Mouse (Mus musculus) neutrophil, adult 59 days (primary cell): Measurements from ENCODE around the gene Siglecf. TPM values are rescaled to one million over a fixed set of nuclear protein-coding genes. Genes with fewer than 3 reads are reported as not detected.

Experiments used
- total RNA-seq, 2 experiments: library from RNA; stranded (reverse); gene quantifications; 1 replicate in 1 of 2; 2 replicates in 1 of 2; pipeline ENCODE4 v1.2.4; 2023

Siglecf gene
- 10 to 100 TPM; 10.6 to 12.0 TPM for total RNA-seq

DNA sequence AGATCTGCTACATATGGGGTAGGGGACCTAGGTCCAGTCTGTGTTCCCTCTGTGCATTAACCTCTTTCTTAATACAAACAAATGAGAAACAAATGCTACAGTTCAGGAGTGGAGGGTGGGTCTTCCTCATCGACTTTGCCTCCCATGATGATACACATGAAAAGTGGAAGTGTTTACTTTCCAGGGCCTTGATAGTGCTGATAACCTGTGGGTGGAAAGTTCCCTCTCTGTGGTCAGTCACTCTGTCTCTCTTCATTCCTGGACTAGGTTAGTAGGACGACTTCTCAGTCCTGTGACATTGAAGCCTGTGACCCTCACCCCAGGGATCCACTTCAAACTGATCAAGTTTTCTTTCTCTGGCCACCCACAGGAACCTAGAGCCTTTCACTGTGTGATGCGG lies at the start of gene Siglecf:
Gene Siglecf (plus strand): TSS at position 188 of the 400 bp plus-strand sequence.

DNA sequence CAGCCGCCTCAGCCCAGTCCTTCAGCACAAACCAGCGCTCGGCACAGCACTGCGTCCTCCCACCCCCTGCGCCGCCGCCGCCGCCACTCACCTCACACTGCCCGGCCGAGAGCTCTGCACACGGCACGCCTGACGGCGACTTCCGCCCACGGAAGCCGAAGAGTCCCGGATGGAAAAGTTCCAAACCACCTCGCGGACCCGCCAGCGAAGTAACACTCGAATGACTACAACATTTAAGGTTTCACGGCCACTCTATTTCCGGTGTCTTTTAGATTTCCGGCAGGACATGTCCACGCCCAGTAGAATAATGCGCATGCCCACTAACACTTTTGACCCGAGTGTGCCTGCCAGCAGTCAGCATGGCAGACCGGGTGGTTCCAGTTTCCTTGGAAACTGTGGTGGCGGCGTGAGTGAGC lies 38.1 kb upstream of the Siglecf start, which contains the start of gene Zfp715:
Gene Zfp715 (minus strand): TSS at position 282 of the 416 bp plus-strand sequence.

DNA sequence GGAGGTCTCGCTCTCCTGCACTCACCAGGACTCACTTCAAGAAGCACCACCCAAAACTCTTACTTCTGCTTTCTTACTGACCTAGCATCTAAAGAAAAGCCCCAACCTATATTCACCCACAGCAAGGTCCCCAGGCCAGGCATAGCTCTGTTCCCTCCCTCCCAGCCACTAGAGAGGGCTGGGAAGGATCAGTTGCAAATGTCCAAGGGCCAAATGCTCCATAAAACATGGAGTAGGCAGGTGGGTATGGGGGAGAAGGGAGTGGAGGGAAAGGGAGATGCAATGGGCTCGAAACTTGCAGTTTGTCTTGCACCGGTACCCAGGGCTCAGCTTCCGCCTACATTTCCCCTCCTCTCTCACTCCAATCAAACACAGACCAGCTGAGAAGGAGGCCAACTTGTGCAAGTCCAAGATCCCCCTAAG lies 57.0 kb downstream of the Siglecf start, which contains the start of gene Siglecg:
Gene Siglecg (plus strand): TSS at position 74 of the 423 bp plus-strand sequence.

Other genes with a start within 250 kb of the Siglecf start
- not detected for gene Zfp936, start 237.1 kb upstream of the Siglecf start, total RNA-seq
- 10 to 100 TPM; 19.2 to 19.8 TPM for gene Zfp715, start 38.0 kb upstream of the Siglecf start, total RNA-seq
- gene Siglecg, start 56.9 kb downstream of the Siglecf start, total RNA-seq: 10 to 100 TPM; 55.9 to 59.4 TPM
- gene Lim2, start 76.3 kb downstream of the Siglecf start, total RNA-seq: not detected
- gene Nkg7, start 85.7 kb downstream of the Siglecf start, total RNA-seq: 10 to 100 TPM; 31.3 to 31.9 TPM
- gene Cldnd2, start 89.4 kb downstream of the Siglecf start, total RNA-seq: under 1 TPM in 1 of 2 experiments, not detected in 1; 0.62 TPM
- 10 to 100 TPM; 58.6 to 71.6 TPM for gene Etfb, start 92.7 kb downstream of the Siglecf start, total RNA-seq
- gene Gm45233, start 92.8 kb downstream of the Siglecf start, total RNA-seq: not detected
- gene Vsig10l, start 111.8 kb downstream of the Siglecf start, total RNA-seq: 10 to 100 TPM in 1 of 2 experiments, 1 to 10 TPM in 1; 8.3 to 14.7 TPM
- gene Iglon5, start 138.7 kb downstream of the Siglecf start, total RNA-seq: not detected
- under 1 TPM in 1 of 2 experiments, not detected in 1; 0.18 TPM for gene 4931406B18Rik, start 154.6 kb downstream of the Siglecf start, total RNA-seq
- gene Cd33, start 193.1 kb downstream of the Siglecf start, total RNA-seq: 100 to 1,000 TPM; 465 to 478 TPM
- 1 to 10 TPM; 2.5 to 3.0 TPM for gene Zfp658, start 210.9 kb downstream of the Siglecf start, total RNA-seq
- 10 to 100 TPM; 10.9 to 12.6 TPM for gene Zfp719, start 228.3 kb downstream of the Siglecf start, total RNA-seq